Mouse (Mus musculus) forebrain, embryonic 15.5 days (tissue): ENCODE data around the gene Gtpbp6. TPM values are rescaled to one million over a fixed set of nuclear protein-coding genes. Genes with fewer than 3 reads are reported as not detected.
A peak's percentile ranks its signal among the peaks of the same experiment; 100 is the strongest.
"Not testable (repeated sequence)": the region's sequence is repeated elsewhere in the genome, so short reads cannot be mapped to it uniquely, and the experiment has no call there.

Experiments
- ATAC-seq: fragments of 200-750 bp; cut with Nextera tagmentation; replicated peaks from 2 replicates; pipeline ENCODE4 v1.8.0; 2017; ENCODE audit warnings: mild to moderate bottlenecking, moderate TSS enrichment, moderate library complexity
- H3K27ac ChIP-seq: fragments of 300-500 bp; sonication (generic); replicated peaks from 2 replicates; pipeline ENCODE4 v1.5.1; 2015; ENCODE audit warnings: mild to moderate bottlenecking, inconsistent platforms
- H3K27me3 ChIP-seq: fragments of 300-500 bp; sonication (generic); 2 replicates; pipeline ENCODE4 v1.6.1; 2015; ENCODE audit warnings: inconsistent platforms
- H3K36me3 ChIP-seq: fragments of 300-500 bp; sonication (generic); 2 replicates; pipeline ENCODE4 v1.6.1; 2015; ENCODE audit warnings: mild to moderate bottlenecking, inconsistent platforms
- H3K4me1 ChIP-seq: fragments of 300-500 bp; sonication (generic); 2 replicates; pipeline ENCODE4 v1.6.1; 2015; ENCODE audit warnings: inconsistent platforms
- H3K4me2 ChIP-seq: fragments of 300-500 bp; sonication (generic); replicated peaks from 2 replicates; pipeline ENCODE4 v1.6.1; 2015; ENCODE audit warnings: mild to moderate bottlenecking, inconsistent platforms
- H3K4me3 ChIP-seq: fragments of 300-500 bp; sonication (generic); 2 replicates; pipeline ENCODE4 v1.5.1; 2015; ENCODE audit warnings: mild to moderate bottlenecking, inconsistent platforms
- H3K9ac ChIP-seq: fragments of 300-500 bp; sonication (generic); replicated peaks from 2 replicates; pipeline ENCODE4 v1.6.1; 2015; ENCODE audit warnings: mild to moderate bottlenecking, inconsistent platforms
- H3K9me3 ChIP-seq: fragments of 300-500 bp; sonication (generic); 2 replicates; pipeline ENCODE4 v1.6.1; 2016; ENCODE audit warnings: inconsistent platforms
- WGBS: fragments of 180-500 bp; shearing (Covaris S2); methylation state at CpG from one replicate; pipeline ENCODE4 v1.1.7; 2015; ENCODE audit warnings: mixed read lengths; 5-methylcytosine and 5-hydroxymethylcytosine counted together
- polyA plus RNA-seq: library from polyadenylated mRNA; unstranded; fragments of >200 nt; fragmentation: Nextera tagmentation; extraction: Ambion mirVana; gene quantifications from 2 replicates; pipeline ENCODE4 v1.2.1, GENCODE M21; 2015

The Gtpbp6 gene
- polyA plus RNA-seq, 1 experiment from 2014 or later = 67.9 TPM

GRCm38 (mm10) chr5:110094030-110094846 lies 13.8 kb downstream of the Gtpbp6 start, which contains the start of gene Gm35315:
Gene Gm35315 (minus strand): TSS chr5:110094420.
- 0% methylated on average over 24 of the region's 25 CpGs for WGBS
- peaks cover 5% of the 10 kb centered on the region for H3K4me1 ChIP-seq
- peak within 1 kb of the TSS; percentile 44 for H3K4me3 ChIP-seq
- H3K27me3 ChIP-seq = no peaks in the 10 kb centered on the region
- peak within 1 kb of the TSS; percentile 50 for H3K27ac ChIP-seq
- no peaks in the 10 kb centered on the region for H3K36me3 ChIP-seq
- peak within 1 kb of the TSS; percentile 63 for H3K9ac ChIP-seq
- no peaks in the 10 kb centered on the region for H3K9me3 ChIP-seq
- peak; percentile 98 for ATAC-seq
- peak within 1 kb of the TSS; percentile 78 for H3K4me2 ChIP-seq

GRCm38 (mm10) chr5:110091546-110091945 lies 16.5 kb downstream of the Gtpbp6 start:
- no peaks in the 10 kb centered on the region for H3K9me3 ChIP-seq
- H3K4me2 ChIP-seq = no peak overlapping the region
- no peaks in the 10 kb centered on the region for H3K36me3 ChIP-seq
- no peak overlapping the region for H3K9ac ChIP-seq
- H3K4me3 ChIP-seq = no peak overlapping the region
- H3K4me1 ChIP-seq = peaks cover 5% of the 10 kb centered on the region
- no peak for ATAC-seq
- no peaks in the 10 kb centered on the region for H3K27me3 ChIP-seq
- WGBS = 72% methylated on average over 2 of the region's 2 CpGs
- H3K27ac ChIP-seq = no peak overlapping the region

GRCm38 (mm10) chr5:110086161-110086866 lies 21.7 kb downstream of the Gtpbp6 start:
- H3K27me3 ChIP-seq = no peaks in the 10 kb centered on the region
- no peak overlapping the region for H3K9ac ChIP-seq
- no peaks in the 10 kb centered on the region for H3K9me3 ChIP-seq
- no peak overlapping the region for H3K4me2 ChIP-seq
- no peak overlapping the region for H3K4me3 ChIP-seq
- H3K4me1 ChIP-seq = no peaks in the 10 kb centered on the region
- 47% methylated on average over 14 of the region's 14 CpGs for WGBS
- ATAC-seq = no peak
- H3K27ac ChIP-seq = no peak overlapping the region
- H3K36me3 ChIP-seq = no peaks in the 10 kb centered on the region

GRCm38 (mm10) chr5:110082961-110083360 lies 25.0 kb downstream of the Gtpbp6 start:
- H3K27me3 ChIP-seq = no peaks in the 10 kb centered on the region
- no peak overlapping the region for H3K4me3 ChIP-seq
- H3K27ac ChIP-seq = no peak overlapping the region
- H3K4me1 ChIP-seq = no peaks in the 10 kb centered on the region
- 87% methylated on average over 4 of the region's 4 CpGs for WGBS
- H3K9me3 ChIP-seq = peaks cover 27% of the 10 kb centered on the region
- ATAC-seq = no peak
- H3K36me3 ChIP-seq = peaks cover 6% of the 10 kb centered on the region; the same call in 1 of the 2 replicates
- no peak overlapping the region for H3K4me2 ChIP-seq
- no peak overlapping the region for H3K9ac ChIP-seq

- H3K9me3 ChIP-seq = peaks cover 25% of the 10 kb centered on the region
- not testable (repeated sequence) for H3K9ac ChIP-seq, H3K27ac ChIP-seq, ATAC-seq, H3K27me3 ChIP-seq, H3K4me3 ChIP-seq, H3K36me3 ChIP-seq, H3K4me2 ChIP-seq, H3K4me1 ChIP-seq
- WGBS = 83% methylated on average over 2 of the region's 2 CpGs
Measured at GRCm38 (mm10) chr5:110072413-110072812, 35.6 kb downstream of the Gtpbp6 start, which contains the start of gene Gm17655. Gene Gm17655 (minus strand): TSS chr5:110072513.

GRCm38 (mm10) chr5:110057637-110058408 lies 50.2 kb downstream of the Gtpbp6 start:
- Histone ChIP-seq H3K36me3 (no peaks in the 10 kb centered on the region), H3K9ac (peak overlapping the region; percentile 42), H3K27me3 (no peaks in the 10 kb centered on the region), H3K4me2 (peak overlapping the region; percentile 46), H3K27ac (peak overlapping the region; percentile 39), H3K4me3 (peak overlapping the region; percentile 47), H3K9me3 (no peaks in the 10 kb centered on the region), H3K4me1 (no peaks in the 10 kb centered on the region)
- peak; percentile 99 for ATAC-seq
- 5% methylated on average over 19 of the region's 19 CpGs for WGBS

Other genes with a start within 250 kb of the Gtpbp6 start
- 0.43 and 0.61 TPM in 2 replicates for gene Gm15446, start 184.8 kb downstream of the Gtpbp6 start, polyA plus RNA-seq
- gene Zfp932, start 111.7 kb downstream of the Gtpbp6 start, polyA plus RNA-seq = 27.7 and 30.3 TPM in 2 replicates
- 4.6 and 8.8 TPM in 2 replicates for gene Gm17655, start 35.7 kb downstream of the Gtpbp6 start, polyA plus RNA-seq
- 0.70 and 1.0 TPM in 2 replicates for gene Gm35315, start 13.8 kb downstream of the Gtpbp6 start, polyA plus RNA-seq
- 2.6 and 2.8 TPM in 2 replicates for gene Plcxd1, start 8.2 kb downstream of the Gtpbp6 start, polyA plus RNA-seq
- gene Zfp605, start 1.9 kb upstream of the Gtpbp6 start, polyA plus RNA-seq = 17.3 and 17.9 TPM in 2 replicates
- gene Chfr, start 27.6 kb upstream of the Gtpbp6 start, polyA plus RNA-seq = 85.2 and 86.9 TPM in 2 replicates
- 21.6 and 21.7 TPM in 2 replicates for gene Golga3, start 68.5 kb upstream of the Gtpbp6 start, polyA plus RNA-seq
- 26.9 and 28.6 TPM in 2 replicates for gene Ankle2, start 122.8 kb upstream of the Gtpbp6 start, polyA plus RNA-seq
- 105 and 107 TPM in 2 replicates for gene Pgam5, start 161.7 kb upstream of the Gtpbp6 start, polyA plus RNA-seq
- 6.3 and 8.4 TPM in 2 replicates for gene Pxmp2, start 178.0 kb upstream of the Gtpbp6 start, polyA plus RNA-seq
- gene Pole, start 178.1 kb upstream of the Gtpbp6 start, polyA plus RNA-seq = 14.3 and 16.3 TPM in 2 replicates
- gene P2rx2, start 235.0 kb upstream of the Gtpbp6 start, polyA plus RNA-seq = 5.7 and 6.8 TPM in 2 replicates
- gene Lrcol1, start 236.5 kb upstream of the Gtpbp6 start, polyA plus RNA-seq = not detected in 2 replicates